In genomic region chr9:51824516-51824915, GRCm38 (mm10) we compare ENCODE assay signal across 24 mouse cellular contexts. TPM values are rescaled to one million over a fixed set of nuclear protein-coding genes. Genes with fewer than 3 reads are reported as not detected.
DNase-seq lines count a peak whose midpoint lies in the region; ATAC-seq and TF ChIP-seq lines count a peak whose summit lies in the region.
"Had no signal": no experiment of that assay in that cellular context is flagged by ENCODE, and none has a peak within 500 bp of the region (broad histone marks: within the 10 kb centered on the region; RNA-seq: fewer than 3 reads in every experiment).

No protein-coding gene starts in this region.

- no peak overlapping the region for H3K4me2 ChIP-seq in heart, postnatal 0 days (ENCODE audit: low read depth, low read length)
- H3K4me2 ChIP-seq in kidney, embryonic 15.5 days: no peak overlapping the region
- H3K4me2 ChIP-seq: embryonic facial prominence, embryonic 12.5 days; forebrain, embryonic 13.5 days; forebrain, embryonic 15.5 days had no signal

- H3K27ac ChIP-seq in gastrocnemius, adult 2 months: 0 out of 2 replicates have a peak overlapping the region, but pooled peaks have one; percentile 13
- 0 out of 2 replicates have a peak overlapping the region, but pooled peaks have one; percentile 17 for H3K27ac ChIP-seq in heart, postnatal 0 days (ENCODE audit: low read depth)
- H3K27ac ChIP-seq in heart, embryonic 10.5 days: no peak overlapping the region
- no peak overlapping the region for H3K27ac ChIP-seq in kidney, embryonic 15.5 days
- H3K27ac ChIP-seq: embryonic facial prominence, embryonic 10.5 days; embryonic facial prominence, embryonic 12.5 days; forebrain, embryonic 13.5 days; forebrain, embryonic 15.5 days had no signal

- 85% methylated on average over 7 of the region's 7 CpGs for WGBS in heart, postnatal 0 days
- WGBS in heart, embryonic 10.5 days: 88% methylated on average over 7 of the region's 7 CpGs
- WGBS in kidney, embryonic 15.5 days: 73% methylated on average over 7 of the region's 7 CpGs

- no peaks in the 10 kb centered on the region for H3K36me3 ChIP-seq in heart, postnatal 0 days (replicated peaks; ENCODE audit: control insufficient read depth, insufficient read depth, low read length)
- no peaks in the 10 kb centered on the region for H3K36me3 ChIP-seq in heart, embryonic 10.5 days
- no peaks in the 10 kb centered on the region for H3K36me3 ChIP-seq in kidney, embryonic 15.5 days
- H3K36me3 ChIP-seq: embryonic facial prominence, embryonic 10.5 days; embryonic facial prominence, embryonic 12.5 days; forebrain, embryonic 15.5 days; G1E had no signal

- H3K9ac ChIP-seq in heart, postnatal 0 days (replicated peaks; ENCODE audit: low read depth, low read length): no peak overlapping the region
- H3K9ac ChIP-seq in kidney, embryonic 15.5 days: no peak overlapping the region
- H3K9ac ChIP-seq: embryonic facial prominence, embryonic 12.5 days; forebrain, embryonic 13.5 days; forebrain, embryonic 15.5 days had no signal

- no peaks in the 10 kb centered on the region for H3K27me3 ChIP-seq in heart, postnatal 0 days (ENCODE audit: control insufficient read depth, insufficient read depth, low read length)
- no peaks in the 10 kb centered on the region for H3K27me3 ChIP-seq in heart, embryonic 10.5 days (ENCODE audit: insufficient read depth, poor library complexity, severe bottlenecking)
- H3K27me3 ChIP-seq in kidney, embryonic 15.5 days: no peaks in the 10 kb centered on the region
- H3K27me3 ChIP-seq: CH12.LX; embryonic facial prominence, embryonic 12.5 days; forebrain, embryonic 13.5 days; forebrain, embryonic 15.5 days; Patski had no signal

- no peaks in the 10 kb centered on the region for H3K9me3 ChIP-seq in heart, postnatal 0 days (replicated peaks; ENCODE audit: control insufficient read depth, low read length)
- no peaks in the 10 kb centered on the region for H3K9me3 ChIP-seq in heart, embryonic 10.5 days
- no peaks in the 10 kb centered on the region for H3K9me3 ChIP-seq in kidney, embryonic 15.5 days (replicated peaks)
- H3K9me3 ChIP-seq: embryonic facial prominence, embryonic 10.5 days; embryonic facial prominence, embryonic 12.5 days; forebrain, embryonic 13.5 days; forebrain, embryonic 15.5 days; G1E had no signal

- ATAC-seq in heart, postnatal 0 days (ENCODE audit: insufficient read depth, low read depth): no peak
- ATAC-seq in kidney, embryonic 15.5 days (replicated peaks; ENCODE audit: low FRiP score): peak; percentile 60; the same call in 1 of the 2 replicates
- ATAC-seq: activated CD4-positive, CD25-positive, alpha-beta regulatory T cell, adult 4 months; CD4-positive, CD25-positive, alpha-beta regulatory T cell, adult 4 months; forebrain, embryonic 13.5 days; forebrain, embryonic 15.5 days; Patski had no signal

- intact Hi-C loops in gastrocnemius, adult 2 months (cut with DNase I): loop anchor here (5.0 kb wide), 1 partner anchor 57 kb away; the partner anchor contains the start of gene Arhgap20

- DNase-seq in gastrocnemius, adult 2 months: no peak
- no peak for DNase-seq in gastrocnemius, postnatal 4 days (ENCODE audit: low spot score in 2 of 2)
- no peak for DNase-seq in heart, postnatal 0 days (ENCODE audit: low spot score)
- DNase-seq in heart, embryonic 10.5 days (ENCODE audit: low spot score): no peak
- no peak for DNase-seq in kidney, adult 11 months
- DNase-seq: adrenal gland, adult 8-10 months; adrenal gland, postnatal 14 days; adrenal gland, postnatal 36 days; B cell, adult 2 months; cerebellum, adult 11-12 months; cerebellum, adult 2 months; cerebellum, adult 9-10 months; cerebellum, postnatal 10 days; cerebellum, postnatal 25 days had no signal

- H3K4me3 ChIP-seq in gastrocnemius, adult 2 months: no peak overlapping the region
- H3K4me3 ChIP-seq in heart, postnatal 0 days (ENCODE audit: low read depth, low read length): no peak overlapping the region
- no peak overlapping the region for H3K4me3 ChIP-seq in heart, embryonic 10.5 days
- H3K4me3 ChIP-seq in kidney, embryonic 15.5 days (replicated peaks): no peak overlapping the region
- H3K4me3 ChIP-seq: embryonic facial prominence, embryonic 10.5 days; embryonic facial prominence, embryonic 12.5 days; forebrain, embryonic 13.5 days; forebrain, embryonic 15.5 days had no signal

- TF ChIP-seq EP300 in heart, postnatal 0 days (IDR thresholded peaks at IDR 0.05; ENCODE audit: low read depth): no peak

- TF ChIP-seq CTCF in gastrocnemius, adult 2 months (IDR thresholded peaks at IDR 0.05): no peak
- TF ChIP-seq CTCF in heart, postnatal 0 days (IDR thresholded peaks at IDR 0.05; ENCODE audit: low read depth): no peak

- H3K4me1 ChIP-seq in heart, postnatal 0 days (ENCODE audit: control insufficient read depth, insufficient read depth): peaks cover 7% of the 10 kb centered on the region; the same call in 1 of the 2 replicates
- H3K4me1 ChIP-seq in heart, embryonic 10.5 days: no peaks in the 10 kb centered on the region
- 0 out of 2 replicates have a peak, but pooled peaks cover 4% of the 10 kb centered on the region for H3K4me1 ChIP-seq in kidney, embryonic 15.5 days
- H3K4me1 ChIP-seq: embryonic facial prominence, embryonic 10.5 days; embryonic facial prominence, embryonic 12.5 days; forebrain, embryonic 13.5 days; forebrain, embryonic 15.5 days had no signal

RNA-seq across cellular contexts. Expression of gene Arhgap20, which starts 59.4 kb away (rescaled TPM):
- 10 to 100 TPM; 26.5 to 40.1 TPM for total RNA-seq in gastrocnemius, adult 2 months (2021)
- 10 to 100 TPM; 27.7 to 29.6 TPM for total RNA-seq in gastrocnemius, postnatal 4 days (2021)
- total RNA-seq in heart, postnatal 0 days (2014; rRNA removed; ENCODE audit: low replicate concordance): 1.6 and 6.7 TPM in 2 replicates
- polyA plus RNA-seq in heart, postnatal 0 days (2015; fragmentation: Nextera tagmentation; extraction: Ambion mirVana): 0.83 and 0.91 TPM in 2 replicates
- polyA plus RNA-seq in heart, embryonic 10.5 days (2016; fragmentation: Nextera tagmentation; extraction: Ambion mirVana): 0.52 and 0.69 TPM in 2 replicates
- 3.5 and 6.0 TPM in 2 replicates for polyA plus RNA-seq in kidney, embryonic 15.5 days (2015; fragmentation: Nextera tagmentation; extraction: Ambion mirVana)
- polyA plus RNA-seq: G1E had no signal

Comparison
In these comparisons a context has a peak if more than half of its experiments do, and no peak if none do; other contexts are left out.
1. H3K27ac ChIP-seq: peak in gastrocnemius, adult 2 months (single experiment) and heart, postnatal 0 days (single experiment); none in heart, embryonic 10.5 days (single experiment) and kidney, embryonic 15.5 days (single experiment).